Mouse (Mus musculus) erythroblast, embryonic 14.5 days (primary cell): ENCODE measurements at regions not wholly inside any gene's neighbourhood (a gene's known extent, or its start where the extent isn't known, plus 50 kb on each side); places are given as distances from the start of the nearest gene placed in this dataset.

ENCODE experiments used
- GATA1 ChIP-seq: IDR thresholded peaks from 2 replicates; pipeline ENCODE4 v1.6.1; 2012; ENCODE audit warnings: low read length, inconsistent platforms, mixed read lengths
- TAL1 ChIP-seq: IDR thresholded peaks from 3 replicates; pipeline ENCODE4 v1.6.1; 2012; ENCODE audit warnings: low read length, inconsistent platforms, mixed read lengths

GRCm38 (mm10) chr4:89485981-89486531 is 175.2 kb upstream of the Cdkn2b start:
- TF ChIP-seq GATA1 (no peak), TAL1 (no peak)
